Mouse (Mus musculus) large intestine, adult 2 months (tissue): ENCODE data around the gene Sh3bp5l. TPM values are rescaled to one million over a fixed set of nuclear protein-coding genes. Genes with fewer than 3 reads are reported as not detected.
A peak's percentile ranks its signal among the peaks of the same experiment; 100 is the strongest.
"Not testable (repeated sequence)": the region's sequence is repeated elsewhere in the genome, so short reads cannot be mapped to it uniquely, and the experiment has no call there.

Source experiments
- DNase-seq: peaks from one replicate; pipeline ENCODE4 v3.0.0-alpha.2; 2012; ENCODE audit warnings: low read depth, low spot score
- WGBS: fragments of 180-500 bp; shearing (Covaris S2); methylation state at CpG from one replicate; pipeline ENCODE4 v1.1.7; 2018; 5-methylcytosine and 5-hydroxymethylcytosine counted together
- polyA plus RNA-seq: library from polyadenylated mRNA; depleted of rRNA; stranded (reverse); fragments of >200 nt; gene quantifications from 2 replicates; pipeline ENCODE4 v1.2.3, GENCODE M21; 2012; rRNA removed

The Sh3bp5l gene
- polyA plus RNA-seq: 26.7 and 27.6 TPM in 2 replicates

GRCm38 (mm10) chr11:58330276-58331148, at the start of gene Sh3bp5l, which contains the start of gene Zfp672:
Gene Sh3bp5l (plus strand): TSS chr11:58330724.
Gene Zfp672 (minus strand): TSS chr11:58330339.
- peak; percentile 94 for DNase-seq
- WGBS: under 1% methylated on average over 52 of the region's 52 CpGs

DNA sequence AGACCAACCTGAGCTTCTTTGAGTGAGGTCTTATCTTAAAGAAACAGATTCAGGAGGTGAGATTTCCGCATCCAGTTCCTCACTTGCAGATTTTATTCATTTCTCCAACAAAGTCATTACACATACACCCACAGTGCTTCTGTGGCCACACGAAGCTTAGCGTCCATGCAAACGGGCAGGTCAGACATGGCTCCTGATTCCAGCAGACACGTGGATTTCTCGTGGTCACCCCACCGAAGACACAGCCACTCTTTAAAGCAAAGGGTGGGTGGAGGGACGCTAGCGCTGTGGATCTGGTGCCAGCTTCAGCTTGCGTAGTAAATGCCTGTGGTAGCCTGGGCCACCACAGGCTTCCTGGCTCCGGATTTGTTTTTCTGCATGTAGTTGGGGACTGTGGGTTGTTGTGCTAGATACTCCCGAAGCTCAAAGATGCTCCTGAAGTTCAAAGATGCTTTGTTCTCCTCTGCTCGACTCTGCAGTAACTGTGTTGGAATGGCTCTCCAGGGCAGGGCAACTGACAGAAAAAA, 48.5 kb upstream of the Sh3bp5l start:
- WGBS: 79% methylated on average over 13 of the region's 13 CpGs
- no peak for DNase-seq

DNA sequence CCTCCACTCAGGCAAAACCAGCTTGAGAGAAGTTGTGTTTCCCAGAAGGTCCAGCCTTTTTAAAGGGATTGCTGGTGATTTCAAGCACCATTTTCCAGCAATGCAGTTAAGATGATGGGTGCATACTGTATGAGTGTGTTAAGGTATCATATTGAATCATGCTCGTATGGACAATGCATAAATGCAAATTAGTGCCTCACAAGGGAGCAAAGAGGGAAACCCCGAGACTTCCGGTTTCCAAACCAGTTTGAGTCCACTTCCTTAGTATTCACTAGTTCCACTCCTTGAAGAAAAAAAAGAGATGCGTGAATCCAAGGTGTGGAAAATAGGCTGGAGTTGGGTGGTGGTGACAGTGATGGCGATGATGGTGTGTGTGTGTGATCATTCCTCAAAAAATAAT, 48.0 kb upstream of the Sh3bp5l start:
- WGBS: 75% methylated on average over 5 of the region's 5 CpGs
- no peak for DNase-seq

DNA sequence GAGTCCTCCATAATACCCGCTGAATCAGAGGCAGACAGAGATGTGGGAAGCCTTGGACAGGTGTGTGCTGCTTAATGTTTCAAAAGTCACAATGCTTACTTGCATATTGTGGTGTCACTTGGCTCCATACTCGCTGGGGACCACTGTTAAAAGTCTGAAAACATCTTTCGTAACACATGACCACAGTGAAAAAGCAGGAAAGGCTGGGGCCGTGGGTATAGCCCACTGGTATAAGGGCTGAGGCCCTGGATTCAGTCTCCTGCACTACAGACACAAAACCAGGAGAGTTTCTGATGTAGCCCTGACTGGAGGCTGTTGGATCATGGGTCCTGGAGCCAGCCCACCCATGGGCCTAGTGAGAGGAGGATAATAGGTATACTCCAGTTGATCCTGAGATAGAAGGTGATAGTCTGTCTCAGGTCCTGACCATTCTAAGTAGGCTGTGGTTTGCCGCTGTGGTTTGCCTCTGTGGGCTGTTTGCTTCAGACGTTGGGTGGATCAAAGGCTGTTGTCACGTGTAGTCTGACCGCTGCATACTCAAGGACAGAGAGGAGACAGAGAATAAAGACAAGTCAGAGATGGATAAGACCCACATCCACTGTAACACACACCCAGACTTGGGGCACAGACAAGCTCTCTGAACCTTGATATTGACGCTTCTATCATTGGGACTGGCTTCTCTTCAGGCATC, 40.4 kb upstream of the Sh3bp5l start:
- WGBS: 65% methylated on average over 9 of the region's 9 CpGs
- no peak for DNase-seq

GRCm38 (mm10) chr11:58290812-58291211, 39.7 kb upstream of the Sh3bp5l start:
- no peak for DNase-seq
- 79% methylated on average over 4 of the region's 4 CpGs for WGBS

GRCm38 (mm10) chr11:58292791-58293190, 37.7 kb upstream of the Sh3bp5l start:
- WGBS: 66% methylated on average over 4 of the region's 4 CpGs
- DNase-seq: no peak

- DNase-seq: no peak
- WGBS: 85% methylated on average over 6 of the region's 6 CpGs
Observed at GRCm38 (mm10) chr11:58297396-58297795, 33.1 kb upstream of the Sh3bp5l start.

DNA sequence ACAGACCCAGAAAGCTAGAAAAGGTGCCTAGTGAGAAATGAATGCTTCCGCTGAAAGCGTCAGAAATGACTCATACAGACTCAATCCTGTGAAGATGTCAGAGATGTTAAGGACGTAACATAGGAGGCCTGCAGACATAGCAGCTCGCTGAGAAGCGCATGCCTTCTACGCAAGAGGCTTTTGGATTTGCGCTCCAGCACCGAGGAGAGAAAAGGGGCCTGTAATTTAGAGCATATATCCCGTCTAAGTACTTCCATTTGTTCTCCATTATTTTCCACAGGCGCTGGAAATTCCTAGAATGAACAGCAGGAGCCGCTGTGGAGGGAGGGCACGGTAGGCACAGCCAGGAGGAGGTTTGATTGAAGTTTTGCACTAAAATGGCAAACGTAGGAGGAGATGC, 29.5 kb upstream of the Sh3bp5l start:
- no peak for DNase-seq
- WGBS: 17% methylated on average over 13 of the region's 13 CpGs

DNA sequence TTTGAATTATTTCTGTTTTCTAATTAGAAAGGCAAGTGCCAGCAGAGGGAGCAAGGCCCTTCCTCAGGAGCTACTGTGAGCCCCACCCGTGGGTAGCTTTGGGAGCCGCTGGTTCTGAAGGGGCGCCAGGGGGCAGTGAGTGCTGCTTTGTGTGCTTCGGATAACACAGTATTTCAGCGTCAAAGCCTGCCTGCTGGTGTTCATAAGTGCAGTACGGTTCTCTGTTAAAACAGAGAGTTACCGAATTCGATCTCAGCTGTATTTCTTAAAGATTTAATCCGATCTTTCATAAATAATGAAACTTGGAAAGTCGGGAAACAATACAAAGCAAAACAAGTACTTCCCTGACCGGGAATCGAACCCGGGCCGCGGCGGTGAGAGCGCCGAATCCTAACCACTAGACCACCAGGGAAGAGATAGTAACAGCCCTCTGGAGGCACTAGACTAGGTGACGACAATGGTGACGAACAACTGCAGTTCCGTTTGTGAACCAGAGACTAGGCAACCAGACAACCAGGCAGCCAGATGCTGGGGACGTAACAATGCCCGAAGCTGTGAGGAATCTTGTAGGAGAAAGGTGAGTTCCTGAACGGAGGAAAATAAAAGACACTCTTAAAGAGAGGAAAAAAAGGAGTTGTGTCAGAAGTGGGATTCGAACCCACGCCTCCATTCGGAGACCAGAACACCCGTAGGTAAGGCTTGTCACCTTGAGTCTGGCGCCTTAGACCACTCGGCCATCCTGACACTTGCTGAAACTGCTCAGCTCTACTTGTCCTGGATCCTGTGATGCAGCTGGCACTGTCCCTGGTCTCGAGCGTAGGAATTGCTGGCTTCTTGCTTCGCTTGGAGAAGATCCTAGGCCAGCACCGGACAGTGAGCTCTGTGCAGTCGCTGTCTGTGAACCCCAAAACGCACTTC, 28.4 kb upstream of the Sh3bp5l start:
- peak; percentile 96 for DNase-seq
- under 1% methylated on average over 36 of the region's 36 CpGs for WGBS

GRCm38 (mm10) chr11:58302774-58303445, 27.6 kb upstream of the Sh3bp5l start:
- no peak for DNase-seq
- WGBS: under 1% methylated on average over 26 of the region's 26 CpGs

GRCm38 (mm10) chr11:58303594-58303993, 26.9 kb upstream of the Sh3bp5l start:
- no peak for DNase-seq
- WGBS: 36% methylated on average over 7 of the region's 7 CpGs

- DNase-seq: not testable (repeated sequence)
- 94% methylated on average over 8 of the region's 8 CpGs for WGBS
Observed at GRCm38 (mm10) chr11:58305299-58305698, 25.2 kb upstream of the Sh3bp5l start.

DNA sequence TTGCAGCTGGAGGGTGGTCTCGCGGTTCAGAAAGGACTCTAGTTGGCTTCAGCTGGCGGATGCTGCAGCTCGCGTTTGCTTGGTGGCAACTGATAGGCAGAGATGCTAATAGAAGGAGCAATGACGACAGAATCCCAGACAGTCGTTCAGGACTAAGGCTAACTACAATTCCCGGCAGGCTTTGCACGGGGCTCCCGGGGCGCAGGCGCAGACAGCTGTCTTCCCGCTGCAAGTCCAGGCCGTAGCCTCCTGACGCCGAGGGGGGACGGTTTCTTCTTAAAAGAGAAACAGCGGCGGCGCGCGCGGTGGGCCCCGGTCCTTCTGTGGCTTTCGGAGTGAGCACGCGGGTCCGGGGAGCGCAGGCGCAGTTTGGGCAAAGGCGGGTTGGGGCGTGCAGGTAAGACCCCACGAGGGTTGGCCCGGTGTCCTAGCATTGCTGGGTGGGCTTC, 23.6 kb upstream of the Sh3bp5l start, which contains the start of gene Zfp692:
Gene Zfp692, plus strand, starts transcription at position 210 of the 449 bp plus-strand sequence.
- DNase-seq: no peak
- under 1% methylated on average over 34 of the region's 34 CpGs for WGBS

DNA sequence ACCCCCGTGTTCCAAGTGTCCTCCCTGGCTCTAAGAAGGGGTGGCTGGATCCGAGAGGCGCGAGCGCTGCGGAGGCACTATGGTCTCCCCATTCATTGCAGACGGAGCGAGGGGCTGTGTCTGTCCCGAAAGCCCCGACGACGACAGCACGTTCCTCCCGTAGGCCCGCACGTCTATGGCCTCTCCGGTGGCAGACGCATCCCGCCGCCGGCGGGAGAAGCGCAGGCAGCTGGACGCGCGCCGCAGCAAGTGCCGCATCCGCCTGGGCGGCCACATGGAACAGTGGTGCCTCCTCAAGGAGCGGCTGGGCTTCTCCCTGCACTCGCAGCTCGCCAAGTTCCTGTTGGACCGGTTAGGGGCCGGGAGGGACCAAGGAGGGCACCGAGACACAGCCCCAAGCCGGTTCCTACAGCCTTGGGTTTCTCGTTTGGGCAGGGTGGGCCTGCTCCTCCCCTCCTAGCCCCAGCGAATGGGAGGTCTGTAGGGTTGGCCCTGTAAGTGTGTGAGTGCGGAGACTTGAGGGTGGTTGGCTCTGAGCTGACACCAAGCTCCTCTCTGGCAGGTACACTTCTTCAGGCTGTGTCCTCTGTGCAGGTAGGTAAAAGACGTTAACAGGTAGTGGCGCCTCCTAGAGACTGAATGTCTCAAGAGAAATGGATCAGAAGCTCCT, 23.0 kb upstream of the Sh3bp5l start:
- WGBS: 1% methylated on average over 42 of the region's 42 CpGs
- no peak for DNase-seq

DNA sequence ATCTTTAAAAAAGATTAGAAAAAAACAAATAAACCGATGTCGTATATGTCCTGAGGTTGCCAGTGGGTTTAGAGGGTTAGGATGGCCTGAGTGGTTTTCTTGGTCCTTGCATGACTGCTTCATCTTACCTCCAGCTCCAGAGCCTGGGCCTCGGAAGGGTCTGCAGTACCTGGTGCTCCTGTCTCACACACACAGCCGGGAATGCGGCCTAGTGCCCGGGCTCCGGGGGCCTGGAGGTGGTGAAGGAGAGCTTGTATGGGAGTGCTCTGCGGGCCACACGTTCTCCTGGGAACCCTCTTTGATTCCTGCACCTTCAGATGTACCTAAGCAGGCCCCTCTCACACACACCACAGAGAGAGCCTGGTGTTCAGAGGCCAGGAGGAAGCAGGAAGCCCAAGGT, 21.9 kb upstream of the Sh3bp5l start:
- WGBS: 94% methylated on average over 9 of the region's 9 CpGs

GRCm38 (mm10) chr11:58314069-58314468, 16.5 kb upstream of the Sh3bp5l start:
- no peak for DNase-seq
- 81% methylated on average over 6 of the region's 6 CpGs for WGBS

More for the DNA sequence above, 21.9 kb upstream of the Sh3bp5l start:
- DNase-seq: no peak

GRCm38 (mm10) chr11:58315536-58316168, 14.9 kb upstream of the Sh3bp5l start:
- no peak for DNase-seq
- WGBS: 89% methylated on average over 5 of the region's 5 CpGs

- no peak for DNase-seq
- WGBS: 88% methylated on average over 17 of the region's 17 CpGs
Observed at GRCm38 (mm10) chr11:58316344-58316743, 14.2 kb upstream of the Sh3bp5l start.
